Mouse (Mus musculus): ENCODE results near the gene Ptprn2.

GRCm38 (mm10) chr12:116551516-116551915 is 66.0 kb downstream of the Ptprn2 start:
- TF ChIP-seq CTCF (conservative IDR thresholded peaks at IDR 0.05 in 1 of 2, IDR thresholded peaks at IDR 0.05 in 1 of 2; ENCODE audit: low read depth in 2 of 2, low read length in 2 of 2) (no peak), GABPA (IDR thresholded peaks at IDR 0.05; ENCODE audit: insufficient replicate concordance, low read depth, low read length) (no peak)
